Mouse (Mus musculus) midbrain, embryonic 16.5 days (tissue): ENCODE measurements around the gene Dclk2. TPM values are rescaled to one million over a fixed set of nuclear protein-coding genes. Genes with fewer than 3 reads are reported as not detected.

Experiments
- ATAC-seq: fragments of 200-750 bp; cut with Nextera tagmentation; 2 replicates; pipeline ENCODE4 v1.8.0; 2017; ENCODE audit warnings: moderate TSS enrichment
- H3K27ac ChIP-seq: fragments of 300-500 bp; sonication (generic); 2 replicates; pipeline ENCODE4 v1.5.1; 2014; ENCODE audit warnings: mild to moderate bottlenecking, low read length, mixed read lengths
- H3K27me3 ChIP-seq: fragments of 300-500 bp; sonication (generic); 2 replicates; pipeline ENCODE4 v1.6.1; 2014; ENCODE audit warnings: low read depth, low read length, mixed read lengths; ENCODE audit not compliant: control insufficient read depth, insufficient read depth
- H3K36me3 ChIP-seq: fragments of 300-500 bp; sonication (generic); 2 replicates; pipeline ENCODE4 v1.6.1; 2014; ENCODE audit warnings: mild to moderate bottlenecking, low read length, moderate library complexity, mixed read lengths; ENCODE audit not compliant: control insufficient read depth, insufficient read depth
- H3K4me1 ChIP-seq: fragments of 300-500 bp; sonication (generic); 2 replicates; pipeline ENCODE4 v1.6.1; 2014; ENCODE audit warnings: mild to moderate bottlenecking, low read length, mixed read lengths; ENCODE audit not compliant: control insufficient read depth, insufficient read depth
- H3K4me2 ChIP-seq: fragments of 300-500 bp; sonication (generic); 2 replicates; pipeline ENCODE4 v1.6.1; 2014; ENCODE audit warnings: mild to moderate bottlenecking, low read length, mixed read lengths
- H3K4me3 ChIP-seq: fragments of 300-500 bp; sonication (generic); 2 replicates; pipeline ENCODE4 v1.5.1; 2014; ENCODE audit warnings: low read depth, mild to moderate bottlenecking, low read length, moderate library complexity, mixed read lengths
- H3K9ac ChIP-seq: fragments of 300-500 bp; sonication (generic); 2 replicates; pipeline ENCODE4 v1.6.1; 2014; ENCODE audit warnings: low read depth, low read length, mixed read lengths
- H3K9me3 ChIP-seq: fragments of 300-500 bp; sonication (generic); replicated peaks from 2 replicates; pipeline ENCODE4 v1.6.1; 2014; ENCODE audit warnings: mild to moderate bottlenecking, low read length, mixed read lengths; ENCODE audit not compliant: control insufficient read depth, poor library complexity, severe bottlenecking
- WGBS: fragments of 180-500 bp; shearing (Covaris S2); extraction: QIAGEN DNeasy Blood & Tissue Kit; methylation state at CpG from one replicate; pipeline ENCODE4 v1.1.7; 2014; 5-methylcytosine and 5-hydroxymethylcytosine counted together
- polyA plus RNA-seq: library from polyadenylated mRNA; unstranded; fragments of >200 nt; fragmentation: Nextera tagmentation; extraction: Ambion mirVana; gene quantifications from 2 replicates; pipeline ENCODE4 v1.2.1, GENCODE M21; 2015

Dclk2 gene
- polyA plus RNA-seq, 1 experiment from 2014 or later = 85.0 TPM

- no peaks in the 10 kb centered on the region for H3K27me3 ChIP-seq
- ATAC-seq = peak; percentile 92
- H3K9ac ChIP-seq = peak overlapping the region; percentile 22
- H3K4me3 ChIP-seq = peak overlapping the region; percentile 20
- H3K4me2 ChIP-seq = peak overlapping the region; percentile 47
- peaks cover 41% of the 10 kb centered on the region for H3K4me1 ChIP-seq
- 4% methylated on average over 8 of the region's 8 CpGs for WGBS
- H3K36me3 ChIP-seq = no peaks in the 10 kb centered on the region
- no peaks in the 10 kb centered on the region for H3K9me3 ChIP-seq
- peak overlapping the region; percentile 81 for H3K27ac ChIP-seq
Measured at GRCm38 (mm10) chr3:86844804-86845481, 75.7 kb downstream of the Dclk2 start.

DNA sequence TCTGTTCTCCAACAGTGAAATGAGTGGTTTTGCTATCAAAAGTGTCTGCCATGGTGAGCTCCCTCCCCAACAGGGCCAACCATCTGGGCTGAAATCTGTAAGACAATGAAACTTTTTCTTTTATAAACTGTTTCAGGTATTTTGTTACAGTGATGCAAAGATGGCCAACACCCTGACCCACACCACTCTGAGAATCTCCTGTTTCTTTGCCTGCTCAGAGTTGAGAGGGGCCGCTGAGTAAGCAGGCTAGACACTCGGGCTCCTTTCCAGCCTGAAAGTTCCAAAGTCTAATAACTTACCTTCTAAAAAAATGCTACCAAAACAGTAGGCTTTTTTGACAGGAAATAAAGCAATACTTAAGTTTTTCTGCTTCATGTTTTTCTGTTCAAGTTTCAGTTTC lies 78.2 kb downstream of the Dclk2 start:
- Histone ChIP-seq H3K4me3 (no peak overlapping the region), H3K27ac (no peak overlapping the region), H3K4me2 (no peak overlapping the region), H3K36me3 (no peaks in the 10 kb centered on the region), H3K4me1 (peaks cover 49% of the 10 kb centered on the region), H3K9ac (no peak overlapping the region), H3K9me3 (no peaks in the 10 kb centered on the region), H3K27me3 (no peaks in the 10 kb centered on the region)
- ATAC-seq = no peak
- 97% methylated on average over 2 of the region's 2 CpGs for WGBS

DNA sequence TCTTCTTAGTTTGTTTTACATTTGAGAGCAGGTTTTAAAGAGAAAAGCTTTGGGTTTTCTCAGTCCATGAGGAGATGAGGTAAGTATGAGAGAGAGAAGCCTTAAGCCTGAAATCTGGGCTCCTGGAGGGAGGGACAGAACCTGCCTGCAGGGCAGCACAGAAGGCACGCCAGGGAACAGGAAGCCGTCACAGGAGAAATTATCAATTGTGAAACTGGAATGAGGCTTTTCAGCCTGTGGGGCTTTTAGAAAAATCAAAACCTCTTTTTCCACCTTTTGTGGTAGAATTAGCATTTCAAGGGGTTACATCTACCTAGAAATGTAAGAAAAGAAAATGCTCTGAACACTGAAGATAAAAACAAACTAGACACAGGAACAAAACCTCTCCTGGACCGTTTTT lies 81.0 kb downstream of the Dclk2 start:
- no peaks in the 10 kb centered on the region for H3K36me3 ChIP-seq
- peaks cover 26% of the 10 kb centered on the region for H3K4me1 ChIP-seq
- no peaks in the 10 kb centered on the region for H3K9me3 ChIP-seq
- 16% methylated on average over 3 of the region's 3 CpGs for WGBS
- no peak overlapping the region for H3K9ac ChIP-seq
- H3K27me3 ChIP-seq = no peaks in the 10 kb centered on the region
- ATAC-seq = no peak; the same call in 1 of the 2 replicates
- peak overlapping the region; percentile 77 for H3K27ac ChIP-seq
- no peak overlapping the region for H3K4me2 ChIP-seq
- no peak overlapping the region for H3K4me3 ChIP-seq

DNA sequence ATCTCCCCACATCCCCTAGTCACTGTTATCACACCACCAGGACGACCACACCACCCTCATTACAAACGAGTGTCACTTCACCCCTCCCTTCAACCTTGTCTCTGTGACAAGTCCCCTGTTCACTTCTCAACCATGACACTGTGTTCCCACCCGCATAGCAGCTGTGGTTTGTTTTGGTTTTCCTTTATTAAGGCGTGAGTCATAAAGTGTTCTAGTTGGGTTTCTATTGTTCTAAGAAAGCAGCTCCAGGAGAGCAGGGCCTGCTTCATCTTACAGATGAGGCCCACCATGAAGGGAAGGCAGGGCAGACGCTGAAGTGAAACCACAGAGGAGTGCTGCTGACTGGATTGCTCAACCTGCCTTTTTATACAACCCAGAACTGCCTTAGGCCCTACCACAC lies 83.3 kb downstream of the Dclk2 start:
- no peak overlapping the region for H3K9ac ChIP-seq
- H3K27me3 ChIP-seq = no peaks in the 10 kb centered on the region
- H3K4me2 ChIP-seq = no peak overlapping the region
- WGBS = 77% methylated on average over 5 of the region's 5 CpGs
- H3K9me3 ChIP-seq = no peaks in the 10 kb centered on the region
- H3K4me1 ChIP-seq = peaks cover 22% of the 10 kb centered on the region
- H3K36me3 ChIP-seq = no peaks in the 10 kb centered on the region
- ATAC-seq = 0 out of 2 replicates have a peak, but pooled peaks have one; percentile 4
- H3K27ac ChIP-seq = no peak overlapping the region
- H3K4me3 ChIP-seq = no peak overlapping the region

- 91% methylated on average over 4 of the region's 4 CpGs for WGBS
Measured at GRCm38 (mm10) chr3:86835180-86835579, 85.5 kb downstream of the Dclk2 start.

GRCm38 (mm10) chr3:86834341-86834740 lies 86.3 kb downstream of the Dclk2 start:
- no peak for ATAC-seq
- H3K36me3 ChIP-seq = 0 out of 2 replicates have a peak, but pooled peaks cover 3% of the 10 kb centered on the region
- no peaks in the 10 kb centered on the region for H3K27me3 ChIP-seq
- H3K4me2 ChIP-seq = no peak overlapping the region
- H3K4me3 ChIP-seq = no peak overlapping the region
- 65% methylated on average over 7 of the region's 7 CpGs for WGBS
- H3K27ac ChIP-seq = no peak overlapping the region
- no peaks in the 10 kb centered on the region for H3K9me3 ChIP-seq
- H3K4me1 ChIP-seq = peaks cover 26% of the 10 kb centered on the region
- no peak overlapping the region for H3K9ac ChIP-seq

More at GRCm38 (mm10) chr3:86835180-86835579, 85.5 kb downstream of the Dclk2 start:
- no peak overlapping the region for H3K4me2 ChIP-seq
- H3K9me3 ChIP-seq = no peaks in the 10 kb centered on the region
- H3K9ac ChIP-seq = no peak overlapping the region
- no peak for ATAC-seq
- 0 out of 2 replicates have a peak, but pooled peaks cover 3% of the 10 kb centered on the region for H3K36me3 ChIP-seq
- no peak overlapping the region for H3K4me3 ChIP-seq
- H3K27ac ChIP-seq = no peak overlapping the region
- peaks cover 31% of the 10 kb centered on the region for H3K4me1 ChIP-seq
- H3K27me3 ChIP-seq = no peaks in the 10 kb centered on the region

DNA sequence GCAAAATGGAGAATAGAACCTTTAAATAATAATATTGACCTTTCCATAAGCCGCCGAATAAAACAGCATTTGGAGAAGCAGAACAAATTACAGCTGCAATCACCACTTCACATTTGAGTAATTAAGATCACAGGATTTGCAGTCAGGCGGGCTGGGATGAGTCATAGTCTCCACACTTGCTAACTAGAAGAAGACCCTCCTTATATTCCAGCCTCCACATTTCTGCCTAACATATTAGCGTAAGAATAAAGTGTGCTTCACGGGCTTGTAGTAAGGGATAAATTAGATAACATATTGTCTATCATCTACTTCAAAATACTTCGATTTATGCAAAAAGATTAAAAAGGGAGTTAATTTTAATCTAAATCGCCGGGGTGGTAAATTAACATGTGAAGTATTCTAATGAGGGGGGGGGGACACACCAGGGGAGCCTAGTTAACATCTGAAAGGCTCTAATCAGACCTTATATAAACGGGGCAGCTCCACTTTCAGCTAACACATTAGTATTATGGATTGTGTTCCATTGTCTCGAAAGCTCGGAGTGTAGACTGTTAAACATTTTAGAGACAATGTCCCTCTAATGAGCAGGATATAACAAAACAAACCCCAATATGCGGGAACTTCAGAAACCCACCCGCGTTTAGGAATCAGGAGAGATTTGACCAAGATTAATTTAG lies 87.9 kb downstream of the Dclk2 start:
- H3K4me2 ChIP-seq = no peak overlapping the region
- H3K27me3 ChIP-seq = no peaks in the 10 kb centered on the region
- 0 out of 2 replicates have a peak, but pooled peaks cover 3% of the 10 kb centered on the region for H3K36me3 ChIP-seq
- peaks cover 21% of the 10 kb centered on the region; the same call in 1 of the 2 replicates for H3K4me1 ChIP-seq
- H3K4me3 ChIP-seq = no peak overlapping the region
- peak overlapping the region; percentile 38 for H3K27ac ChIP-seq
- H3K9ac ChIP-seq = no peak overlapping the region
- no peak for ATAC-seq
- H3K9me3 ChIP-seq = no peaks in the 10 kb centered on the region
- 16% methylated on average over 14 of the region's 14 CpGs for WGBS

- WGBS = 58% methylated on average over 8 of the region's 8 CpGs
- Histone ChIP-seq H3K27me3 (no peaks in the 10 kb centered on the region), H3K4me2 (no peak overlapping the region), H3K9ac (no peak overlapping the region), H3K9me3 (no peaks in the 10 kb centered on the region), H3K27ac (peak overlapping the region; percentile 38), H3K4me3 (no peak overlapping the region), H3K4me1 (peaks cover 21% of the 10 kb centered on the region; the same call in 1 of the 2 replicates), H3K36me3 (0 out of 2 replicates have a peak, but pooled peaks cover 3% of the 10 kb centered on the region)
- ATAC-seq = no peak
Measured at GRCm38 (mm10) chr3:86832115-86832514, 88.5 kb downstream of the Dclk2 start.

DNA sequence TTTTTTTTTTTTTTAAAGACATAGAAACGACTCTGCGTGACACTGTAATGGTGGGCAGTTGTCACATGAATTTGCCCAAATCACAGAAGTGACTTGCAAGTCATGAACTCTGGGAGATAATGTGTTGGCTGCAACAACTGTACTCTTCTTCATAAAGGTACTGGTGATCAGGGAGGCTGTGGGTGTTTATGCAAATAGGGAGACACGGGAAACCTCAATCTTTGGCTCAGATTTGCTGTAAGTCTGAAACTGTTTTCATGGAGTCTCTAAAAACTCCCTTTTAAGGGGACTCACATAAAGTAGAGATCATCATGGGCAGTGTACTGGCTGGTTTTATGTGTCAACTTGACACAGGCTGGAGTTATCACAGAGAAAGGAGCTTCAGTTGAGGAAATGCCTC lies 93.1 kb downstream of the Dclk2 start:
- no peak overlapping the region for H3K9ac ChIP-seq
- ATAC-seq = no peak
- no peaks in the 10 kb centered on the region for H3K27me3 ChIP-seq
- peaks cover 9% of the 10 kb centered on the region; the same call in 1 of the 2 replicates for H3K36me3 ChIP-seq
- H3K4me2 ChIP-seq = no peak overlapping the region
- H3K27ac ChIP-seq = no peak overlapping the region
- 94% methylated on average over 3 of the region's 3 CpGs for WGBS
- H3K4me3 ChIP-seq = no peak overlapping the region
- no peaks in the 10 kb centered on the region for H3K9me3 ChIP-seq
- peaks cover 13% of the 10 kb centered on the region; the same call in 1 of the 2 replicates for H3K4me1 ChIP-seq
